Mouse (Mus musculus) MEL (cell line): Measurements from ENCODE around the gene Sertm1. TPM values are rescaled to one million over a fixed set of nuclear protein-coding genes. Genes with fewer than 3 reads are reported as not detected.

ENCODE experiments used
- DNase-seq: peaks from one replicate; pipeline ENCODE4 v3.0.0; 2011; ENCODE audit warnings: low read depth, low spot score
- H3K27ac ChIP-seq: 2 replicates; pipeline ENCODE4 v1.5.1; 2012; ENCODE audit warnings: low read depth, mild to moderate bottlenecking, control low read depth, low read length, moderate library complexity; ENCODE audit not compliant: control insufficient read depth
- H3K27me3 ChIP-seq, 2 experiments: fragments of 150-350 bp in 1 of 2; sonication (generic) in 1 of 2; 2 replicates each; pipeline ENCODE4 v1.6.1; 2012; ENCODE audit warnings: low read length in 2 of 2, mild to moderate bottlenecking in 2 of 2, improper control_type of control experiment in 1 of 2, moderate library complexity in 1 of 2; ENCODE audit not compliant: insufficient read depth in 2 of 2, control insufficient read depth in 1 of 2
- H3K36me3 ChIP-seq, 2 experiments: 2 replicates each; pipeline ENCODE4 v1.6.1; 2012 to 2014; ENCODE audit warnings: low read length in 2 of 2, improper control_type of control experiment in 1 of 2, inconsistent platforms in 1 of 2, mild to moderate bottlenecking in 1 of 2; ENCODE audit not compliant: insufficient read depth in 2 of 2, control insufficient read depth in 1 of 2
- H3K4me1 ChIP-seq, 2 experiments: fragments of 150-350 bp in 1 of 2; sonication (generic) in 1 of 2; 2 replicates each; pipeline ENCODE4 v1.6.1; 2012; ENCODE audit warnings: low read length in 2 of 2, improper control_type of control experiment in 1 of 2, mild to moderate bottlenecking in 1 of 2; ENCODE audit not compliant: insufficient read depth in 2 of 2, control insufficient read depth in 1 of 2
- H3K4me3 ChIP-seq, 2 experiments: fragments of 150-350 bp in 1 of 2; sonication (generic) in 1 of 2; 2 replicates each; pipeline ENCODE4 v1.5.1; 2012; ENCODE audit warnings: low read depth in 2 of 2, low read length in 2 of 2, mild to moderate bottlenecking in 2 of 2, moderate library complexity in 2 of 2, control low read depth in 1 of 2, improper control_type of control experiment in 1 of 2; ENCODE audit not compliant: control insufficient read depth in 1 of 2, insufficient read depth in 1 of 2
- H3K79me2 ChIP-seq: 2 replicates; pipeline ENCODE4 v1.6.1; 2012; ENCODE audit warnings: mild to moderate bottlenecking, low read length, moderate library complexity; ENCODE audit not compliant: control insufficient read depth, poor library complexity, insufficient read depth
- H3K9ac ChIP-seq: 2 replicates; pipeline ENCODE4 v1.6.1; 2012; ENCODE audit warnings: low read depth, mild to moderate bottlenecking, control low read depth, low read length, moderate library complexity; ENCODE audit not compliant: control insufficient read depth, poor library complexity, severe bottlenecking
- H3K9me3 ChIP-seq: fragments of 150-350 bp; sonication (generic); replicated peaks from 2 replicates; pipeline ENCODE4 v1.6.1; 2012; ENCODE audit warnings: mild to moderate bottlenecking, low read length, improper control_type of control experiment, moderate library complexity; ENCODE audit not compliant: insufficient read depth
- CTCF ChIP-seq, 3 experiments: IDR thresholded peaks in 2 of 3; conservative IDR thresholded peaks in 1 of 3; 2 replicates each; pipeline ENCODE4 v1.5.1; 2011 to 2012; ENCODE audit warnings: low read length in 3 of 3, low read depth in 2 of 3, mild to moderate bottlenecking in 2 of 3, improper control_type of control experiment in 1 of 3, inconsistent platforms in 1 of 3, mixed read lengths in 1 of 3, moderate library complexity in 1 of 3; ENCODE audit not compliant: control insufficient read depth in 1 of 3, insufficient read depth in 1 of 3, poor library complexity in 1 of 3, severe bottlenecking in 1 of 3
- GABPA ChIP-seq: IDR thresholded peaks from 2 replicates; pipeline ENCODE4 v1.6.1; 2012; ENCODE audit warnings: low read depth, mild to moderate bottlenecking, inconsistent platforms, low read length, improper control_type of control experiment, moderate library complexity
- MAZ ChIP-seq: IDR thresholded peaks from 2 replicates; pipeline ENCODE4 v1.6.1; 2012; ENCODE audit warnings: low read depth, mild to moderate bottlenecking, inconsistent platforms, low read length, improper control_type of control experiment
- MYC ChIP-seq: IDR thresholded peaks from 2 replicates; pipeline ENCODE4 v1.6.1; 2011; ENCODE audit warnings: low read depth, mild to moderate bottlenecking, low read length, improper control_type of control experiment, moderate library complexity
- POLR2AphosphoS2 ChIP-seq: IDR thresholded peaks from 2 replicates; pipeline ENCODE4 v1.6.1; 2011; ENCODE audit warnings: low read length, improper control_type of control experiment
- TBP ChIP-seq: IDR thresholded peaks from 2 replicates; pipeline ENCODE4 v1.8.0; 2011; ENCODE audit warnings: low read depth, low read length, improper control_type of control experiment
- ZKSCAN1 ChIP-seq: IDR thresholded peaks from 2 replicates; pipeline ENCODE4 v1.6.1; 2012; ENCODE audit warnings: low read depth, mild to moderate bottlenecking, inconsistent platforms, low read length, improper control_type of control experiment, moderate library complexity
- ZNF384 ChIP-seq: IDR thresholded peaks from 2 replicates; pipeline ENCODE4 v1.6.1; 2012; ENCODE audit warnings: low read depth, mild to moderate bottlenecking, inconsistent platforms, low read length, improper control_type of control experiment
- polyA plus RNA-seq, 2 experiments: library from polyadenylated mRNA; stranded (reverse) in 1 of 2; unstranded in 1 of 2; fragments of >175 nt in 1 of 2; fragments of >200 nt in 1 of 2; gene quantifications; 2 replicates each; pipeline versions ENCODE4 v1.2.1 to v1.2.4; 2012; ENCODE audit warnings: low replicate concordance in 2 of 2, low read depth in 1 of 2; ENCODE audit not compliant: insufficient read length in 2 of 2, insufficient read depth in 1 of 2, missing spikeins in 1 of 2
- total RNA-seq: library from RNA; depleted of rRNA; stranded (reverse); fragments of 300-350 nt; gene quantifications from 2 replicates; pipeline ENCODE4 v1.2.3, GENCODE M21; 2012; rRNA removed

The Sertm1 gene
- total RNA-seq (not detected in 2 replicates), polyA plus RNA-seq (not detected)

- Histone ChIP-seq H3K4me1 (no peaks in the 10 kb centered on the region), H3K9me3 (no peaks in the 10 kb centered on the region), H3K4me3 (no peak within 1 kb of the TSS), H3K9ac (no peak within 1 kb of the TSS), H3K36me3 (no peaks in the 10 kb centered on the region), H3K27me3 (no peaks in the 10 kb centered on the region), H3K79me2 (no peaks in the 10 kb centered on the region), H3K27ac (no peak within 1 kb of the TSS)
- DNase-seq = no peak
- TF ChIP-seq MAZ (no peak), TBP (no peak), ZKSCAN1 (no peak)
Observed at GRCm38 (mm10) chr3:54915643-54916071, at the start of gene Sertm1. Gene Sertm1 (minus strand): TSS chr3:54915887.

- Histone ChIP-seq H3K4me1 (no peaks in the 10 kb centered on the region), H3K36me3 (no peaks in the 10 kb centered on the region), H3K9ac (no peak overlapping the region), H3K4me3 (no peak overlapping the region), H3K79me2 (no peaks in the 10 kb centered on the region), H3K9me3 (no peaks in the 10 kb centered on the region), H3K27me3 (no peaks in the 10 kb centered on the region), H3K27ac (no peak overlapping the region)
- no peak for DNase-seq
- no peak for TF ChIP-seq ZKSCAN1
Observed at GRCm38 (mm10) chr3:54964948-54965506, 49.3 kb upstream of the Sertm1 start.

GRCm38 (mm10) chr3:54943067-54943810, 27.6 kb upstream of the Sertm1 start:
- Histone ChIP-seq H3K27me3 (no peaks in the 10 kb centered on the region), H3K79me2 (no peaks in the 10 kb centered on the region), H3K27ac (no peak overlapping the region), H3K9ac (no peak overlapping the region), H3K4me3 (no peak overlapping the region), H3K9me3 (no peaks in the 10 kb centered on the region), H3K4me1 (no peaks in the 10 kb centered on the region), H3K36me3 (no peaks in the 10 kb centered on the region)
- no peak for DNase-seq
- TF ChIP-seq ZNF384 (no peak), MYC (no peak), CTCF (IDR thresholded peaks at IDR 0.05 in 2 of 3, conservative IDR thresholded peaks at IDR 0.05 in 1 of 3; ENCODE audit: control insufficient read depth in 1 of 3, insufficient read depth in 1 of 3, low read depth in 2 of 3, low read length in 3 of 3, poor library complexity in 1 of 3, severe bottlenecking in 1 of 3) (no peak), POLR2AphosphoS2 (no peak), GABPA (no peak)
